Mouse (Mus musculus): ENCODE measurements around the gene Tex261. TPM values are rescaled to one million over a fixed set of nuclear protein-coding genes. Genes with fewer than 3 reads are reported as not detected.

The Tex261 gene
- polyA plus RNA-seq, 1 experiment: 90.5 TPM

- no peaks in the 10 kb centered on the region for H3K4me1 ChIP-seq (ENCODE audit: control insufficient read depth, insufficient read depth, insufficient read length, low read length)
- H3K4me3 ChIP-seq (ENCODE audit: low read depth, low read length): no peak overlapping the region
- TF ChIP-seq CTCF (IDR thresholded peaks at IDR 0.05; ENCODE audit: extremely low read depth, insufficient read length, insufficient replicate concordance, low read depth, low read length) (0 out of 2 replicates have a peak, but pooled peaks have one; percentile 6), POLR2A (IDR thresholded peaks at IDR 0.05; ENCODE audit: low read depth, low read length) (no peak)
- WGBS: 46% methylated on average over 4 of the region's 4 CpGs
- no peaks in the 10 kb centered on the region for H3K36me3 ChIP-seq (ENCODE audit: control insufficient read depth, insufficient read depth, low read length)
- H3K27ac ChIP-seq (ENCODE audit: insufficient read depth, low read depth, low read length): no peak overlapping the region
- peaks cover 13% of the 10 kb centered on the region; the same call in 1 of the 2 replicates for H3K27me3 ChIP-seq (ENCODE audit: control insufficient read depth, insufficient read depth, low read length)
Observed at GRCm38 (mm10) chr6:83727178-83727577, 48.4 kb downstream of the Tex261 start.

- no peak for TF ChIP-seq POLR2A (IDR thresholded peaks at IDR 0.05; ENCODE audit: low read depth, low read length)
- no peak for TF ChIP-seq CTCF (IDR thresholded peaks at IDR 0.05; ENCODE audit: extremely low read depth, insufficient read length, insufficient replicate concordance, low read depth, low read length)
- H3K4me3 ChIP-seq (ENCODE audit: low read depth, low read length): no peak overlapping the region
- H3K36me3 ChIP-seq (ENCODE audit: control insufficient read depth, insufficient read depth, low read length): no peaks in the 10 kb centered on the region
- WGBS: 19% methylated on average over 6 of the region's 6 CpGs
- H3K27ac ChIP-seq (ENCODE audit: insufficient read depth, low read depth, low read length): no peak overlapping the region
- H3K4me1 ChIP-seq (ENCODE audit: control insufficient read depth, insufficient read depth, insufficient read length, low read length): no peaks in the 10 kb centered on the region
- H3K27me3 ChIP-seq (ENCODE audit: control insufficient read depth, insufficient read depth, low read length): peaks cover 37% of the 10 kb centered on the region
Observed at GRCm38 (mm10) chr6:83722526-83722925, 53.1 kb downstream of the Tex261 start.

Other genes with a start within 250 kb of the Tex261 start
- gene Actg2, start 239.5 kb downstream of the Tex261 start, polyA plus RNA-seq (2012; rRNA removed): 316 and 353 TPM in 2 replicates
- 4.4 and 9.5 TPM in 2 replicates for gene Stambp, start 203.1 kb downstream of the Tex261 start, polyA plus RNA-seq (2012; rRNA removed)
- gene Clec4f, start 119.6 kb downstream of the Tex261 start, polyA plus RNA-seq (2012; rRNA removed): not detected in 2 replicates
- not detected in 2 replicates for gene Cd207, start 98.0 kb downstream of the Tex261 start, polyA plus RNA-seq (2012; rRNA removed)
- 0.15 TPM in 1 of 2 replicates, not detected in the other for gene Vax2, start 64.5 kb downstream of the Tex261 start, polyA plus RNA-seq (2012; rRNA removed)
- not detected in 2 replicates for gene Atp6v1b1, start 32.8 kb downstream of the Tex261 start, polyA plus RNA-seq (2012; rRNA removed)
- not detected in 2 replicates for gene Ankrd53, start 13.2 kb downstream of the Tex261 start, polyA plus RNA-seq (2012; rRNA removed)
- gene Nagk, start 19.2 kb upstream of the Tex261 start, polyA plus RNA-seq (2012; rRNA removed): 11.1 and 25.8 TPM in 2 replicates
- gene Paip2b, start 55.9 kb upstream of the Tex261 start, polyA plus RNA-seq (2012; rRNA removed): 1.4 TPM in 2 replicates
- 1.8 and 2.9 TPM in 2 replicates for gene Zfp638, start 91.3 kb upstream of the Tex261 start, polyA plus RNA-seq (2012; rRNA removed)
- gene Dysf, start 232.8 kb upstream of the Tex261 start, polyA plus RNA-seq (2012; rRNA removed): 6.3 and 7.9 TPM in 2 replicates

All from small intestine, adult 2 months (tissue).